5 mouse cellular contexts compared by ENCODE assay signal in the genomic region with DNA sequence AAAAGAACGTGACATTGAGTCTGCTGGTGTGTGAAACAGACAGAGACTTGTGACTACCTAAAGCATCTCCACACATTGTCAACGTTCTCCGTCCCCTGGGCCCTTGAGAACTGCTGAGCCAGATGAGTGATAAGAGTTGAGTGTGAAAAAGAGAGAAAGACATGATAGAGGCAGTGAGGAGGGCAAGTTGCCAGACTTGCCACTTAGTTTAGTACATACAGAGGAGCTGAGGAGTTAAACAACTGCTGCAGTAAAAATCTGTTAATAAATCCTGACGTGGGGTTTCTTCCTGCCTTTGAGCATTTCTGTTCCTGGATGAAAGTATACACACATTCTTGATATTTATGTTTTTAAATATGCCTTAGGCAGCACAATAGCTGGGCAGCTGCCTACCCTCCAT. TPM values are rescaled to one million over a fixed set of nuclear protein-coding genes. Genes with fewer than 3 reads are reported as not detected.
DNase-seq lines count a peak whose midpoint lies in the region; ATAC-seq and TF ChIP-seq lines count a peak whose summit lies in the region.
"Not testable (repeated sequence)": the region's sequence is repeated elsewhere in the genome, so short reads cannot be mapped to it uniquely, and the experiment has no call there.

No protein-coding gene starts in this region.

- not testable (repeated sequence) for H3K4me2 ChIP-seq in heart, embryonic 15.5 days; lung, embryonic 14.5 days

- H3K4me3 ChIP-seq in heart, embryonic 15.5 days; lung, embryonic 14.5 days (ENCODE audit: low read depth, low read length): not testable (repeated sequence)

- peak overlapping the region; percentile 34; the same call in 1 of the 2 replicates for H3K27ac ChIP-seq in heart, embryonic 15.5 days
- not testable (repeated sequence) for H3K27ac ChIP-seq in lung, embryonic 14.5 days (ENCODE audit: low read depth)

- H3K9me3 ChIP-seq in heart, embryonic 15.5 days (replicated peaks); lung, embryonic 14.5 days (ENCODE audit: low read depth, low read length): not testable (repeated sequence)

- H3K36me3 ChIP-seq in heart, embryonic 15.5 days; lung, embryonic 14.5 days (ENCODE audit: insufficient read depth): not testable (repeated sequence)

- H3K4me1 ChIP-seq in heart, embryonic 15.5 days (replicated peaks); lung, embryonic 14.5 days (ENCODE audit: insufficient read depth): not testable (repeated sequence)

- H3K27me3 ChIP-seq in heart, embryonic 15.5 days; lung, embryonic 14.5 days (ENCODE audit: insufficient read depth, low read length): not testable (repeated sequence)

- TF ChIP-seq CTCF in lung, embryonic 14.5 days (IDR thresholded peaks at IDR 0.05; ENCODE audit: low read depth) = not testable (repeated sequence)

- not testable (repeated sequence) for H3K9ac ChIP-seq in heart, embryonic 15.5 days; lung, embryonic 14.5 days

- DNase-seq in heart, adult 11 months = peak; percentile 46
- peak; percentile 12 for DNase-seq in layer of hippocampus, adult 11-12 months (ENCODE audit: low spot score)
- DNase-seq in lung, embryonic 14.5 days = peak; percentile 68
- DNase-seq in right cerebral cortex, postnatal 10 days (ENCODE audit: low spot score in 2 of 2) = peak; percentile 21 to 24

- 42% methylated on average over 4 of the region's 4 CpGs for WGBS in heart, embryonic 15.5 days
- WGBS in lung, embryonic 14.5 days = 39% methylated on average over 4 of the region's 4 CpGs

- ATAC-seq in heart, embryonic 15.5 days (replicated peaks; ENCODE audit: insufficient number of reproducible peaks, insufficient read depth, low FRiP score, low read depth) = not testable (repeated sequence)
- ATAC-seq in lung, embryonic 14.5 days (ENCODE audit: insufficient read depth) = peak; percentile 77

RNA-seq across cellular contexts. Expression of gene Adss, which starts 31.5 kb away (rescaled TPM):
- polyA plus RNA-seq in heart, embryonic 15.5 days (2015; fragmentation: Nextera tagmentation; extraction: Ambion mirVana) = 19.3 and 22.7 TPM in 2 replicates
- polyA plus RNA-seq in lung, embryonic 14.5 days (2014; fragmentation: Nextera tagmentation; extraction: Ambion mirVana) = 63.1 and 64.2 TPM in 2 replicates

Comparison
In these comparisons a context has a peak if more than half of its experiments do, and no peak if none do; other contexts are left out.
1. DNase-seq: peak in every context shown above with its lines; median percentile 68 in lung, embryonic 14.5 days; 46 in heart, adult 11 months; 22 in right cerebral cortex, postnatal 10 days; 12 in layer of hippocampus, adult 11-12 months.